Mouse (Mus musculus): ENCODE measurements at regions not wholly inside any gene's neighbourhood (a gene's known extent, or its start where the extent isn't known, plus 50 kb on each side); places are given as distances from the start of the nearest gene placed in this dataset.

DNA sequence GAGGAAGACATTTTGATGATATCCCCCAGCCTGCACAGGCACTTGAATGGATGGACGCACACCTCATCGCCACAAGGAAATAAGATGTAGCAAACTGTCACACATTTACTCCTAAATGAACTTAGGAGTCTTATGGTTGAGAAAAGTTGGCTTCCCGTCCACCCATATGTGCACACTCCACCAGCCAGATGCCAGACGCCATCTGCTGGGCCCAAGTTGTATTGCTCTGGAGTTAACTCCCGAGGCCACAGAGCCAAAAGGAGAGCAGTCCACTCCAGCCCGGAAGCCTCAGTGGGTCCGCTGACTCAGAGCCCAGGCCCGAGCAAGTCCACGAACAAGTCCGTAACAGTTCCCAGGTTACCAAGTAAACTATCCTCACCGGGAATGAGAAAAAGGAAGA is 197.1 kb downstream of the Msrb3 start:
- Histone ChIP-seq H3K27me3 (ENCODE audit: control insufficient read depth, insufficient read depth, low read depth, low read length) (no peaks in the 10 kb centered on the region; the same call in 1 of the 2 replicates), H3K9ac (ENCODE audit: low read depth, low read length) (no peak overlapping the region), H3K36me3 (ENCODE audit: control insufficient read depth, insufficient read depth, low read length) (no peaks in the 10 kb centered on the region), H3K4me1 (ENCODE audit: control insufficient read depth, insufficient read depth, low read length) (no peaks in the 10 kb centered on the region), H3K27ac (ENCODE audit: low read length) (no peak overlapping the region), H3K4me2 (ENCODE audit: low read length) (no peak overlapping the region), H3K4me3 (ENCODE audit: low read depth, low read length) (no peak overlapping the region), H3K9me3 (replicated peaks; ENCODE audit: control insufficient read depth, low read length, poor library complexity, severe bottlenecking) (no peaks in the 10 kb centered on the region)
- WGBS, result 28% methylated on average over 11 of the region's 11 CpGs
- ATAC-seq, result peak; percentile 68; the same call in 1 of the 2 replicates

DNA sequence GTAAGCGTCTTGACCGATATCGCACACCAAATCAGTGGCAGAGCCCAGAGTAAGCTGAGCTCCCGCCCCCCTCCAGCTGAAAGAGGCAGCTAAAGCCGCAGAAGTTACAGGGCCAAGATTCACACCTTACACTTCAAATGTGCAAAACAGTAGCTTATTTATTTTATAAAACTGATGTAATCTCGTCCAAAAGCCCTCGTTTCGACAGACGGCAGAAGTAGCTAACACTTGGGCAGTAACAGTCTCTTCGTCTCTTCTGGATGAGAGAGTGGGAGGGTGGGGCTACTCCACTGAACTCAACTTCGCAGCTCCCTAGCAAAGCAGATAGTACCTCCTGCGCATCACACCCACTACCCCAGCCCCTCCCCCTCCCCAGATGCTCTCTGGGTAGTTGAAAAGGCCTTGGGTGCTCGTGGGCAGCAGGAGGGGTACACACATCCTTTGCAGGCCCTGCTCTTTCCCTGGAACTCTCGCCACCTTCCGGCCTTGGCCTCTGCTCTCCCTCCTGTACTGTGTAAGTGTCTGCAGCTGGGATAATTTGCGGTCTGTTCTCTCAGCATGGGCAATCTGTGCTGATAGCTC is 201.5 kb downstream of the Msrb3 start:
- ATAC-seq, result no peak
- H3K4me1 ChIP-seq (ENCODE audit: control insufficient read depth, insufficient read depth, low read length), result no peaks in the 10 kb centered on the region
- H3K4me2 ChIP-seq (ENCODE audit: low read length), result no peak overlapping the region
- H3K4me3 ChIP-seq (ENCODE audit: low read depth, low read length), result no peak overlapping the region
- no peak overlapping the region for H3K9ac ChIP-seq (ENCODE audit: low read depth, low read length)
- no peaks in the 10 kb centered on the region; the same call in none of the 2 replicates for H3K27me3 ChIP-seq (ENCODE audit: control insufficient read depth, insufficient read depth, low read depth, low read length)
- no peaks in the 10 kb centered on the region for H3K9me3 ChIP-seq (replicated peaks; ENCODE audit: control insufficient read depth, low read length, poor library complexity, severe bottlenecking)
- 20% methylated on average over 16 of the region's 16 CpGs for WGBS
- no peak overlapping the region for H3K27ac ChIP-seq (ENCODE audit: low read length)
- H3K36me3 ChIP-seq (ENCODE audit: control insufficient read depth, insufficient read depth, low read length), result no peaks in the 10 kb centered on the region

DNA sequence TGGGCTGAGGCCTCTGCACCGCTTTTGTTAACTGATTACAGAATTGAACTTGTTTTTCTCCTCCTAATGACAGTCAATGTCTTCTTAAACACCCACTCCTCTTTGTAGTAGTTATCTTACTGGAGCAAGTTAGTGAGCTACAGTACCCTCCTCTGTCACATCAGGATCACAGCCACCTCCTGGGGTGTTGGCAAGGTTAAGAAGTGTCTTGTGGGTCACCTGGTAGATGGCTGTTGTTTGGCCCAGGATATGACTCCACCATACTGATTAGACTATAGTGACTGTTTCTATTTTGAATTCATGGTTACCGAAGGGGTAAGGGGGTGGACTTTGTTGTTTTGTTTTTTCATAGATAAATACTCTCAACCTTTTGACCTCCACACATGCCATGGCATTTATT is 202.4 kb downstream of the Msrb3 start:
- Histone ChIP-seq H3K4me2 (ENCODE audit: low read length) (no peak overlapping the region), H3K27me3 (ENCODE audit: control insufficient read depth, insufficient read depth, low read depth, low read length) (no peaks in the 10 kb centered on the region; the same call in none of the 2 replicates), H3K4me3 (ENCODE audit: low read depth, low read length) (no peak overlapping the region), H3K27ac (ENCODE audit: low read length) (no peak overlapping the region), H3K9ac (ENCODE audit: low read depth, low read length) (no peak overlapping the region), H3K4me1 (ENCODE audit: control insufficient read depth, insufficient read depth, low read length) (no peaks in the 10 kb centered on the region), H3K9me3 (replicated peaks; ENCODE audit: control insufficient read depth, low read length, poor library complexity, severe bottlenecking) (no peaks in the 10 kb centered on the region), H3K36me3 (ENCODE audit: control insufficient read depth, insufficient read depth, low read length) (no peaks in the 10 kb centered on the region)
- ATAC-seq, result no peak
- WGBS, result 81% methylated on average over 2 of the region's 2 CpGs

DNA sequence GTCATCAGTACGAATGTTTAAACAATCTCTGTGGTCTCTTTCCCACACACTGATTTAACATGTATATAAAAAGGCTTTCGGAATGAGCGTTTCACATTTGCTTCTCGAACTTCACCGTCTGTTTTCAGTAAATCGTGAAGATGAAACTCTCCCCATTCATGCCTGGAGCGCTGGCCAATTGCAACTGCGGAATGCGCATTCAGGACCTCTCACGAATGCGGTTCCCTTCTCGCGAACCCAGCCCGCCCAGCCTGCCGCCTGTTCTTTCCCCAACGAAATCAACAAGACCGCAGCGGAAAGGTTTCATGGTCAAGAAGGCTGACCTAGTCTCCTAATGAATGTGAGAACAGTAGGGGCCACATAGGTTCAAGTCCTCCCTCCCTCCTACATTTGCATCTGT is 204.4 kb downstream of the Msrb3 start:
- H3K4me1 ChIP-seq (ENCODE audit: control insufficient read depth, insufficient read depth, low read length), result no peaks in the 10 kb centered on the region
- 18% methylated on average over 18 of the region's 18 CpGs for WGBS
- H3K36me3 ChIP-seq (ENCODE audit: control insufficient read depth, insufficient read depth, low read length), result no peaks in the 10 kb centered on the region
- no peak overlapping the region for H3K9ac ChIP-seq (ENCODE audit: low read depth, low read length)
- H3K27me3 ChIP-seq (ENCODE audit: control insufficient read depth, insufficient read depth, low read depth, low read length), result no peaks in the 10 kb centered on the region; the same call in none of the 2 replicates
- H3K27ac ChIP-seq (ENCODE audit: low read length), result no peak overlapping the region
- H3K9me3 ChIP-seq (replicated peaks; ENCODE audit: control insufficient read depth, low read length, poor library complexity, severe bottlenecking), result no peaks in the 10 kb centered on the region
- H3K4me2 ChIP-seq (ENCODE audit: low read length), result no peak overlapping the region
- H3K4me3 ChIP-seq (ENCODE audit: low read depth, low read length), result no peak overlapping the region
- no peak for ATAC-seq

DNA sequence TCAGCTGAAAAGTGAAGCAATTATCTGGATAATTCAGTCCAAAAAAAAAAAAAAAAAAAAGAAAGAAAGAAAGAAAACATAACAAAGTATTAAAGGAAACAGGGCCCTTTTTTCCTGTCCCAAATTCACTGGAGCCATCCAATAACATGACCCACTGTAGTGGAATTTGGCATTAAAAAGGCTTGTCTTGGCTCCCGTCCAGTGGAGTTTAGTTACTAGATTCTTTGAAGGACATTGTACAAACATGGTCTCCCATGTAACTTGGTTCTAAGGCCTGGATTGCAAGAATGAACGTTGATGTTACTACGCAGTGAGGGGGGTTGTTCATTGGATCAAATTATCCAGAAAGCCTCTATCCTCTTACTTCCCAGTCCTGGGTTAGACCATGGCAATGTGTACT is 207.4 kb downstream of the Msrb3 start:
- Histone ChIP-seq H3K9me3 (replicated peaks; ENCODE audit: control insufficient read depth, low read length, poor library complexity, severe bottlenecking) (no peaks in the 10 kb centered on the region), H3K4me2 (ENCODE audit: low read length) (no peak overlapping the region), H3K36me3 (ENCODE audit: control insufficient read depth, insufficient read depth, low read length) (no peaks in the 10 kb centered on the region), H3K9ac (ENCODE audit: low read depth, low read length) (no peak overlapping the region), H3K27me3 (ENCODE audit: control insufficient read depth, insufficient read depth, low read depth, low read length) (no peaks in the 10 kb centered on the region; the same call in none of the 2 replicates), H3K4me1 (ENCODE audit: control insufficient read depth, insufficient read depth, low read length) (no peaks in the 10 kb centered on the region), H3K4me3 (ENCODE audit: low read depth, low read length) (no peak overlapping the region), H3K27ac (ENCODE audit: low read length) (no peak overlapping the region)
- 78% methylated on average over 3 of the region's 3 CpGs for WGBS
- no peak for ATAC-seq

DNA sequence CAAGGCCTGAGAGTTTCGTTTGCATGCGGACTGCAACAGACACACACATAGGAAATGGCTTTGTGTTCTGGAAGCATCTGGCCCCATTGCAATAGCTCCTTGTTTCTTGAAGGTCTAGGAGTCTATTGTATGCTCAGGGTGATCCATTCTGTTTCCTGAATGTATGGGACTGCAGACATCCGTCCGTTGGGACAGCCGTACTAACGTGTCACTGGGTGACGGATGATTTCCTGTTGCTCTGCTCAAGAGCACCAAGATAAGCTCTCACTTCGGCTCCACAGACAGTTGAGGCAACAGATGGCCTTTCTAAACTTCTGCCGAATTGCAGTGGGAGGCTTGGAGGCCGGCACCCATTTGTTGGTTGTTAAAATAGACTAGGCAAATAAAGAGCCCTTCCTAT is 209.9 kb upstream of the Hmga2 start:
- no peak overlapping the region for H3K27ac ChIP-seq (ENCODE audit: low read length)
- 82% methylated on average over 10 of the region's 10 CpGs for WGBS
- no peak overlapping the region for H3K4me2 ChIP-seq (ENCODE audit: low read length)
- H3K27me3 ChIP-seq (ENCODE audit: control insufficient read depth, insufficient read depth, low read depth, low read length), result no peaks in the 10 kb centered on the region; the same call in 1 of the 2 replicates
- H3K4me1 ChIP-seq (ENCODE audit: control insufficient read depth, insufficient read depth, low read length), result no peaks in the 10 kb centered on the region
- ATAC-seq, result no peak
- no peaks in the 10 kb centered on the region for H3K9me3 ChIP-seq (replicated peaks; ENCODE audit: control insufficient read depth, low read length, poor library complexity, severe bottlenecking)
- no peak overlapping the region for H3K9ac ChIP-seq (ENCODE audit: low read depth, low read length)
- H3K4me3 ChIP-seq (ENCODE audit: low read depth, low read length), result no peak overlapping the region
- H3K36me3 ChIP-seq (ENCODE audit: control insufficient read depth, insufficient read depth, low read length), result no peaks in the 10 kb centered on the region

DNA sequence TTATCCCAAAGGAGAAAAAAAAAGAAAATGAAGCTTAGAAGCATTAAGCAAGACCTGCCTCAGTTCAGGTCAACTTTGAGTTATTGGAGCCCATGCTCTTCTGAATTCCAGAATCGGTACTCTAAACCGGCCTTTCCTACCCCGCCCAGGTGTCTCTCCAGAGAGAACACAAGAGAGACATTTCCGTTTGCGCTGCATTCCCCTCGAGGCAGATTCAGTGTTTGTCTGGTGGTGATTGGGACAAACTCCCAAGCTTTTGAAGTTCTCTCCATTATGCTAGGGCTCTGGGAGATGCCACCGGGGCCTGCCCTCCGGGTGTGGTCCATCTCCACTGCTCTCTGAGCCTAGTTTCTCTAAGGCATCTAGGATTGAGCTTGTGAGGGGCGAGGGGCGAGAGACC is 205.8 kb upstream of the Hmga2 start:
- Histone ChIP-seq H3K27me3 (ENCODE audit: control insufficient read depth, insufficient read depth, low read depth, low read length) (no peaks in the 10 kb centered on the region; the same call in 1 of the 2 replicates), H3K4me2 (ENCODE audit: low read length) (no peak overlapping the region), H3K9ac (ENCODE audit: low read depth, low read length) (no peak overlapping the region), H3K9me3 (replicated peaks; ENCODE audit: control insufficient read depth, low read length, poor library complexity, severe bottlenecking) (no peaks in the 10 kb centered on the region), H3K36me3 (ENCODE audit: control insufficient read depth, insufficient read depth, low read length) (no peaks in the 10 kb centered on the region), H3K4me1 (ENCODE audit: control insufficient read depth, insufficient read depth, low read length) (no peaks in the 10 kb centered on the region), H3K27ac (ENCODE audit: low read length) (no peak overlapping the region), H3K4me3 (ENCODE audit: low read depth, low read length) (no peak overlapping the region)
- ATAC-seq, result no peak
- 90% methylated on average over 10 of the region's 10 CpGs for WGBS

DNA sequence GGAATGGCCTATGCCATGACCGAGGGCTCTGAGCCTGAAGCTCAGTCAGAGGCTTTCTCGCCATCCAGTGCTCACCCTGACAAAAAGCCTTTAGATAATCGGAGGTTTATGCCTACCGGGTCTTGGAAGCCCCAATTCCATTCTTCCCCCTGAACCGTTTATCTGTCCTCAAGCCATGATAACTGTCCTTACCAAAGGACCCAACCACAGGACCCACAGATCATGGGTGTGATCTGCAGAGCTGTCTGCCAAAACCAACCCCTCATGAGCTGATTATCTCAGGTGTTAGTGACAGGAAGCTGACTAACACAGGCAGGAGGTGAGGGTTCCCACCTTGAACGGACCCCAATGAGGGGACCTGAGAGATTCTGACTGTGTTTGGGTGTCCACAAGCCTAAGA is 203.7 kb upstream of the Hmga2 start:
- Histone ChIP-seq H3K4me3 (ENCODE audit: low read depth, low read length) (no peak overlapping the region), H3K4me2 (ENCODE audit: low read length) (no peak overlapping the region), H3K9me3 (replicated peaks; ENCODE audit: control insufficient read depth, low read length, poor library complexity, severe bottlenecking) (no peaks in the 10 kb centered on the region), H3K27ac (ENCODE audit: low read length) (no peak overlapping the region), H3K27me3 (ENCODE audit: control insufficient read depth, insufficient read depth, low read depth, low read length) (no peaks in the 10 kb centered on the region; the same call in 1 of the 2 replicates), H3K4me1 (ENCODE audit: control insufficient read depth, insufficient read depth, low read length) (no peaks in the 10 kb centered on the region), H3K36me3 (ENCODE audit: control insufficient read depth, insufficient read depth, low read length) (no peaks in the 10 kb centered on the region), H3K9ac (ENCODE audit: low read depth, low read length) (no peak overlapping the region)
- 79% methylated on average over 6 of the region's 6 CpGs for WGBS
- no peak for ATAC-seq

DNA sequence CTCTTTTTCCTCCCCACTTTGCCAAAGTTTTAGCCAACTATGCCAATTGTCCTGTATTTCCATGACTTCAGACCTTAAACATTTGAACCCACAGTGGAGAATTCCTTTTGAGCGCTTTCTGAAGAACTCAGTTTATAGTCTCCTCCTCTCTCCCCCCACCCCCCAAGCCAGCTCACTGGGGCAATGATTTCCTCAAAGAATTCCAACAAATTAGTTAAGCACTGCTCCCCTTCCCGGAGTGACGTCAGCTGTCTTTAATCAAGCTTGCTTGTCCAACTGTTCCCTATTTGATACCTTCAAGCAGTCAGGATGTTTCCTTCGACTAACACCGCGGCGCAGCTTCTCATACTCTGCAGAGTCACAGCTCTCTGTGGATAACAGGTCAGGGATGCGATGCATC is 202.0 kb upstream of the Hmga2 start:
- Histone ChIP-seq H3K27me3 (ENCODE audit: control insufficient read depth, insufficient read depth, low read depth, low read length) (no peaks in the 10 kb centered on the region; the same call in 1 of the 2 replicates), H3K9ac (ENCODE audit: low read depth, low read length) (no peak overlapping the region), H3K27ac (ENCODE audit: low read length) (no peak overlapping the region), H3K9me3 (replicated peaks; ENCODE audit: control insufficient read depth, low read length, poor library complexity, severe bottlenecking) (no peaks in the 10 kb centered on the region), H3K4me1 (ENCODE audit: control insufficient read depth, insufficient read depth, low read length) (no peaks in the 10 kb centered on the region), H3K4me2 (ENCODE audit: low read length) (no peak overlapping the region), H3K36me3 (ENCODE audit: control insufficient read depth, insufficient read depth, low read length) (no peaks in the 10 kb centered on the region), H3K4me3 (ENCODE audit: low read depth, low read length) (no peak overlapping the region)
- no peak for ATAC-seq
- WGBS, result 88% methylated on average over 8 of the region's 8 CpGs
